Mouse (Mus musculus) brain, embryonic 14.5 days (tissue): ENCODE results near the gene Adamts14.

Experiments used
- CTCF ChIP-seq: fragments of 200-500 bp; IDR thresholded peaks from 2 replicates; pipeline ENCODE4 v1.5.1; 2012; ENCODE audit warnings: inconsistent platforms, mild to moderate bottlenecking, moderate library complexity, borderline replicate concordance; ENCODE audit not compliant: insufficient read depth, insufficient read length; ENCODE audit errors: extremely low read depth
- POLR2A ChIP-seq: fragments of 200-500 bp; IDR thresholded peaks from 2 replicates; pipeline ENCODE4 v1.6.1; 2012; ENCODE audit warnings: mild to moderate bottlenecking, inconsistent platforms, borderline replicate concordance; ENCODE audit not compliant: poor library complexity, insufficient read depth, insufficient read length, severe bottlenecking; ENCODE audit errors: extremely low read depth

- TF ChIP-seq POLR2A (no peak), CTCF (no peak)
Measured at GRCm38 (mm10) chr10:61240108-61240920, 32.9 kb downstream of the Adamts14 start.
